Comparison of ENCODE assay signal across 8 mouse cellular contexts in genomic region chr6:134920190-134921013, GRCm38 (mm10). TPM values are rescaled to one million over a fixed set of nuclear protein-coding genes. Genes with fewer than 3 reads are reported as not detected.
DNase-seq lines count a peak whose midpoint lies in the region; ATAC-seq and TF ChIP-seq lines count a peak whose summit lies in the region.

TSS of gene Cdkn1b (plus strand) at chr6:134920401.

- peaks cover 26% of the 10 kb centered on the region for H3K79me2 ChIP-seq in MEL (ENCODE audit: control insufficient read depth, insufficient read depth, low read length, poor library complexity)

- under 1% methylated on average over 73 of the region's 77 CpGs for WGBS in forebrain, embryonic 16.5 days
- under 1% methylated on average over 76 of the region's 77 CpGs for WGBS in neural tube, embryonic 15.5 days

- H3K27ac ChIP-seq in MEL (ENCODE audit: control insufficient read depth, low read depth, low read length): peak within 1 kb of the TSS; percentile 79
- H3K27ac ChIP-seq in forebrain, embryonic 16.5 days (ENCODE audit: low read length): peak within 1 kb of the TSS; percentile 95
- H3K27ac ChIP-seq in neural tube, embryonic 15.5 days (replicated peaks): peak within 1 kb of the TSS; percentile 98

- H3K9me3 ChIP-seq in MEL (replicated peaks; ENCODE audit: insufficient read depth, low read length): no peaks in the 10 kb centered on the region
- no peaks in the 10 kb centered on the region for H3K9me3 ChIP-seq in forebrain, embryonic 16.5 days (ENCODE audit: control insufficient read depth, low read length)
- H3K9me3 ChIP-seq in neural tube, embryonic 15.5 days (replicated peaks): no peaks in the 10 kb centered on the region

- peak within 1 kb of the TSS; percentile 99 for H3K9ac ChIP-seq in MEL (ENCODE audit: control insufficient read depth, low read depth, low read length, poor library complexity, severe bottlenecking)
- peak within 1 kb of the TSS; percentile 86 for H3K9ac ChIP-seq in forebrain, embryonic 16.5 days (replicated peaks; ENCODE audit: low read depth, low read length)
- H3K9ac ChIP-seq in neural tube, embryonic 15.5 days (replicated peaks): peak within 1 kb of the TSS; percentile 81

- DNase-seq in MEL (ENCODE audit: low read depth, low spot score): peak; percentile 96
- peak; percentile 89 to 94 for DNase-seq in cerebellum, adult 18-20 months
- peak; percentile 91 for DNase-seq in heart, postnatal 25 days (ENCODE audit: low spot score)
- peak; percentile 90 to 95 for DNase-seq in layer of hippocampus, adult 18-20 months (ENCODE audit: low spot score in 2 of 2)
- DNase-seq in lung, adult 18-20 months: peak; percentile 92 to 94
- peak; percentile 88 for DNase-seq in testis, postnatal 10 days (ENCODE audit: low spot score)

- no peaks in the 10 kb centered on the region for H3K27me3 ChIP-seq in MEL (ENCODE audit: control insufficient read depth in 1 of 2, insufficient read depth in 2 of 2, low read length in 2 of 2)
- H3K27me3 ChIP-seq in forebrain, embryonic 16.5 days (replicated peaks; ENCODE audit: control insufficient read depth, insufficient read depth, low read length): no peaks in the 10 kb centered on the region
- peaks cover 6% of the 10 kb centered on the region for H3K27me3 ChIP-seq in neural tube, embryonic 15.5 days (replicated peaks)

- H3K4me2 ChIP-seq in forebrain, embryonic 16.5 days (ENCODE audit: low read length): peak within 1 kb of the TSS; percentile 94
- peak within 1 kb of the TSS; percentile 92 for H3K4me2 ChIP-seq in neural tube, embryonic 15.5 days

- TF ChIP-seq POLR2A in MEL (IDR thresholded peaks at IDR 0.05; ENCODE audit: control insufficient read depth in 1 of 2, insufficient read depth in 1 of 2, low read depth in 1 of 2, low read length in 2 of 2, poor library complexity in 1 of 2): peak in 1 of 2 experiments; percentile 69; a peak in 3 of 4 replicates

- no peak for TF ChIP-seq CTCF in MEL (IDR thresholded peaks at IDR 0.05 in 2 of 3, conservative IDR thresholded peaks at IDR 0.05 in 1 of 3; ENCODE audit: control insufficient read depth in 1 of 3, insufficient read depth in 1 of 3, low read depth in 2 of 3, low read length in 3 of 3, poor library complexity in 1 of 3, severe bottlenecking in 1 of 3)

- H3K36me3 ChIP-seq in MEL (ENCODE audit: control insufficient read depth in 1 of 2, insufficient read depth in 2 of 2, low read length in 2 of 2): peaks cover 2 to 26% of the 10 kb centered on the region in 2 experiments; a peak in 3 of 4 replicates
- H3K36me3 ChIP-seq in forebrain, embryonic 16.5 days (ENCODE audit: control insufficient read depth, insufficient read depth): no peaks in the 10 kb centered on the region
- H3K36me3 ChIP-seq in neural tube, embryonic 15.5 days: no peaks in the 10 kb centered on the region

- no peak; a peak in 1 of 4 replicates for TF ChIP-seq EP300 in MEL (IDR thresholded peaks at IDR 0.05; ENCODE audit: low read depth in 1 of 2, low read length in 2 of 2)

- peak within 1 kb of the TSS; percentile 86 to 87 for H3K4me3 ChIP-seq in MEL (ENCODE audit: control insufficient read depth in 1 of 2, insufficient read depth in 1 of 2, low read depth in 2 of 2, low read length in 2 of 2)
- peak within 1 kb of the TSS; percentile 91 for H3K4me3 ChIP-seq in forebrain, embryonic 16.5 days (replicated peaks; ENCODE audit: low read length)
- peak within 1 kb of the TSS; percentile 83 for H3K4me3 ChIP-seq in neural tube, embryonic 15.5 days (replicated peaks)

- intact Hi-C loops in heart, postnatal 25 days (cut with DNase I): loop anchor here (1.0 to 5.0 kb wide), 2 partner anchors 22 to 128 kb away; partner anchors contain the start of genes Dusp16 and Gpr19

- TF ChIP-seq RAD21 in MEL (IDR thresholded peaks at IDR 0.05; ENCODE audit: low read depth, low read length): no peak

- ATAC-seq in forebrain, embryonic 16.5 days: peak; percentile 95
- peak; percentile 96 for ATAC-seq in neural tube, embryonic 15.5 days (ENCODE audit: low FRiP score)

- peaks cover 8 to 13% of the 10 kb centered on the region in 2 experiments; a peak in 3 of 4 replicates for H3K4me1 ChIP-seq in MEL (ENCODE audit: control insufficient read depth in 1 of 2, insufficient read depth in 2 of 2, low read length in 2 of 2)
- H3K4me1 ChIP-seq in forebrain, embryonic 16.5 days (replicated peaks; ENCODE audit: control insufficient read depth, insufficient read depth, low read length): peaks cover 35% of the 10 kb centered on the region
- H3K4me1 ChIP-seq in neural tube, embryonic 15.5 days: peaks cover 49% of the 10 kb centered on the region

TF ChIP-seq in MEL, 35 proteins besides CTCF, POLR2A, EP300 and RAD21:
- TF ChIP-seq MEF2A (IDR thresholded peaks at IDR 0.05; ENCODE audit: extremely low read depth, insufficient replicate concordance, low read depth, low read length, poor library complexity, severe bottlenecking) (no peak), MYB (IDR thresholded peaks at IDR 0.05; ENCODE audit: low read depth, low read length) (no peak), NELFE (IDR thresholded peaks at IDR 0.05; ENCODE audit: low read depth, low read length) (peak; percentile 59), USF1 (IDR thresholded peaks at IDR 0.05; ENCODE audit: low read depth, low read length) (peak; percentile 65), SIN3A (IDR thresholded peaks at IDR 0.05; ENCODE audit: low read length) (peak; percentile 82), USF2 (IDR thresholded peaks at IDR 0.05; ENCODE audit: borderline replicate concordance in 1 of 2, insufficient read depth in 1 of 2, low read depth in 1 of 2, low read length in 2 of 2) (no peak), JUND (IDR thresholded peaks at IDR 0.05; ENCODE audit: low read depth, low read length) (no peak), MYC (IDR thresholded peaks at IDR 0.05; ENCODE audit: low read depth, low read length) (no peak), SMC3 (IDR thresholded peaks at IDR 0.05; ENCODE audit: low read depth, low read length) (no peak), E2F4 (IDR thresholded peaks at IDR 0.05; ENCODE audit: borderline replicate concordance, low read depth, low read length) (no peak), KAT2A (conservative IDR thresholded peaks at IDR 0.05; ENCODE audit: low read depth, low read length) (no peak), POLR2AphosphoS2 (IDR thresholded peaks at IDR 0.05; ENCODE audit: low read length) (peak; percentile 51; the same call in 1 of the 2 replicates), ZNF384 (IDR thresholded peaks at IDR 0.05; ENCODE audit: low read depth, low read length) (peak; percentile 24; the same call in 1 of the 2 replicates), ZMIZ1 (IDR thresholded peaks at IDR 0.05; ENCODE audit: low read depth, low read length) (peak; percentile 43), NRF1 (IDR thresholded peaks at IDR 0.05; ENCODE audit: insufficient read depth, low read depth, low read length, poor library complexity, severe bottlenecking) (peak; percentile 60), HCFC1 (IDR thresholded peaks at IDR 0.05; ENCODE audit: low read depth, low read length) (no peak; the same call in 1 of the 2 replicates), UBTF (IDR thresholded peaks at IDR 0.05; ENCODE audit: borderline replicate concordance, insufficient read depth, low read depth, low read length) (peak; percentile 63; the same call in 1 of the 2 replicates), RCOR1 (IDR thresholded peaks at IDR 0.05; ENCODE audit: low read depth, low read length) (no peak; the same call in 1 of the 2 replicates), ZC3H11A (IDR thresholded peaks at IDR 0.05; ENCODE audit: low read depth, low read length) (no peak), TAL1 (IDR thresholded peaks at IDR 0.05; ENCODE audit: low read length) (no peak), MAZ (IDR thresholded peaks at IDR 0.05; ENCODE audit: low read depth, low read length) (no peak), TCF12 (IDR thresholded peaks at IDR 0.05; ENCODE audit: low read depth, low read length) (peak; percentile 55), GATA1 (IDR thresholded peaks at IDR 0.05; ENCODE audit: low read depth, low read length) (no peak), BHLHE40 (IDR thresholded peaks at IDR 0.05; ENCODE audit: borderline replicate concordance, low read depth, low read length) (peak; percentile 93), CHD1 (IDR thresholded peaks at IDR 0.05; ENCODE audit: low read depth, low read length) (peak; percentile 93; the same call in 1 of the 2 replicates), POLR2AphosphoS5 (IDR thresholded peaks at IDR 0.05; ENCODE audit: borderline replicate concordance, low read depth, low read length) (no peak), ELF1 (IDR thresholded peaks at IDR 0.05; ENCODE audit: low read depth, low read length) (0 out of 2 replicates have a peak, but pooled peaks have one; percentile 8), MAX (IDR thresholded peaks at IDR 0.05; ENCODE audit: low read length) (no peak; the same call in none of the 2 replicates), MXI1 (IDR thresholded peaks at IDR 0.05; ENCODE audit: low read depth, low read length) (peak; percentile 69), GABPA (IDR thresholded peaks at IDR 0.05; ENCODE audit: low read depth, low read length) (no peak; the same call in 1 of the 2 replicates), ZKSCAN1 (IDR thresholded peaks at IDR 0.05; ENCODE audit: low read depth, low read length) (no peak), MAFK (IDR thresholded peaks at IDR 0.05; ENCODE audit: borderline replicate concordance, low read depth, low read length) (no peak), TBP (IDR thresholded peaks at IDR 0.05; ENCODE audit: low read depth, low read length) (peak; percentile 91), CHD2 (IDR thresholded peaks at IDR 0.05; ENCODE audit: low read length) (no peak), ETS1 (IDR thresholded peaks at IDR 0.05; ENCODE audit: low read depth, low read length) (peak; percentile 30; the same call in 1 of the 2 replicates)
TF ChIP-seq in MEL: peak in this region for 15.

RNA-seq across cellular contexts. Expression of gene Cdkn1b, which starts in this region (rescaled TPM):
- total RNA-seq in MEL (2012; rRNA removed): 7.7 and 12.0 TPM in 2 replicates
- 10 to 100 TPM in 1 of 2 experiments, not detected in 1; 21.2 TPM for polyA plus RNA-seq in MEL (2012; ENCODE audit: insufficient read depth in 1 of 2, insufficient read length in 2 of 2, low read depth in 1 of 2, low replicate concordance in 2 of 2, missing spikeins in 1 of 2)
- polyA plus RNA-seq in forebrain, embryonic 16.5 days (2015; fragmentation: Nextera tagmentation; extraction: Ambion mirVana): 39.4 and 50.8 TPM in 2 replicates
- total RNA-seq in heart, postnatal 25 days (2021): 10 to 100 TPM; 40.3 to 49.5 TPM
- 10 to 100 TPM; 46.0 to 48.2 TPM for total RNA-seq in layer of hippocampus, adult 18-20 months (2021)
- 15.7 and 17.3 TPM in 2 replicates for polyA plus RNA-seq in neural tube, embryonic 15.5 days (2015; fragmentation: Nextera tagmentation; extraction: Ambion mirVana)

Comparison
In these comparisons a context has a peak if more than half of its experiments do, and no peak if none do; other contexts are left out.
1. Peak in every context shown above with its lines: DNase-seq, ATAC-seq, H3K4me3 ChIP-seq and H3K27ac ChIP-seq.